Mouse (Mus musculus) CD8-positive naive resting alpha-beta T cell, adult 2 months (primary cell): ENCODE measurements at regions not wholly inside any gene's neighbourhood (a gene's known extent, or its start where the extent isn't known, plus 50 kb on each side); places are given as distances from the start of the nearest gene placed in this dataset.

Source experiments
- DNase-seq, 2 experiments: peaks; one replicate each; pipeline ENCODE4 v3.0.0; 2022; ENCODE audit warnings: low read depth in 2 of 2, low spot score in 2 of 2

- no peak for DNase-seq
These were observed 397.5 kb downstream of the Adamts20 start for GRCm38 (mm10) chr15:94067721-94068120.

- no peak for DNase-seq
These were observed 415.5 kb downstream of the Adamts20 start for GRCm38 (mm10) chr15:94049638-94050273.

DNA sequence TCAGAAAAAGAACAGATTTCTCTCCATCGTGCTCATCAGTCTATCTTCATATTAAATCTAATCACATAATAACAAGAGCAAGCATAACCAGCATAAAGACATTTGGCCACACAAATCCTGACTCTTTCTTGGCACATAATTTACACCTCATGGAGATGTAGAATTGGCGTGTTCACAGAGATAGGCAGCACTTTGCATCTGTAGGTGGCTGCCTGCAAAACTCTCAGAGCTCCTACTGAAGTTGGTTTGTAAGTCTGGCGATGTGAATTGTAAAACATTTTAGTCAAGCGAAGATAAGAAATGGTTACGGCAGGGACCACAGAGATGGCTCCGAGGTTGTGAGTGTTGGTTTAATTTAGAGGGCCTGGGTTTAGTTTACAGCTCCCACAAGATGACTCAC lies 419.0 kb downstream of the Adamts20 start:
- no peak for DNase-seq

GRCm38 (mm10) chr15:94045131-94045756 lies 420.0 kb downstream of the Adamts20 start:
- no peak for DNase-seq

DNA sequence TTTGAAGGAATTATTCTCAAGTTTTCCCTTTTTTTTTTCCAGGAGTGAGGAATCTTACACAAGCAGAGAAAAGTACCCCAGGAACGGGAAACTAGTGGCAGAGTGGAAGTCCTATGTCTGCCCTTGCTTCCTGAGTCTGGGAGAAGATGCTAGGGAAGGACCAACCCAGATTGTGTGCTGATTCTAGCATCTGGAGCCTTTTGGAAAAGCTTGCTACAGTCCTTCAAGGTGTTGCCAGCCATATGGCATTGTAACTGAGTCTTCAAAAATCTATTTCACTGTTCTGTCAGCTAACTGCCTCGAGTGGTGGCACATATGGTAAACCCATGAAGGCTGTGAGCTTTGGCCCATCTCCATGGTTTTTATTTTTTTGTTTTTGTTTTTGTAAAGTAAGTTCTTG lies 432.3 kb downstream of the Adamts20 start:
- no peak for DNase-seq

DNA sequence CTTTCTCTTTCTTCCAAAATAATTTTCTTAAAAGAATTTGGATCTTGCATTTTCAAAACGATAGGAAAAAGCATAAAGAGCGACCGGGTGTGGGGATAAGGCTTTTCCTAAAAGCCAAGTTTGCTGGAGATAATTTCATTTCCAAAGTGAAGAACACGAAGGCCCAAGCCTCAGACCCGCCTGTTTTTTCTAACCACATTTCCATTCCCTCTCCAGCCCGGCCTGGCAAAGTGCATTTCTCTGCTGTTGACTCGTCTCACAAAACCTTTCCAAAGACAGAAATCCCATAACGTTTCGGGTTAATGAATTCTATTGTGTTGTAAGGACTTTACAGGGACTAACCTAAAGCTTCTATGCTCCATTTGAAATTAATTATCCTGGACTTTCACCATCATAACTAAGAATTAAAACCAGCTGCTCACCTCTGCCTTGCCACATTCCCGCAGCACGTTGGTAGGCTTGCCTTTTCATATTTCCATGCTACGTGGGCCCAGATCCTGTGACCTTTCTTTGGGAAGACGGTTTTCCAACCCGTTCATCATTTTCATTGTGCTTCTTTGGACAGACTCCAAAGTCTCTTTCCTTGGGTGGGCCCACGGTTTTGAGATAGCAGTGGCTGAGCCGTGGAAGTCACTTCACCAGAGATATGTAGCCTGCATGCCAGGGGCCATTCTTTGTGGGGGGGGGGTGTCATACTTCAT lies 430.5 kb upstream of the Prickle1 start:
- no peak for DNase-seq

- DNase-seq = no peak
These were observed 429.7 kb upstream of the Prickle1 start for GRCm38 (mm10) chr15:94025239-94025971.

DNA sequence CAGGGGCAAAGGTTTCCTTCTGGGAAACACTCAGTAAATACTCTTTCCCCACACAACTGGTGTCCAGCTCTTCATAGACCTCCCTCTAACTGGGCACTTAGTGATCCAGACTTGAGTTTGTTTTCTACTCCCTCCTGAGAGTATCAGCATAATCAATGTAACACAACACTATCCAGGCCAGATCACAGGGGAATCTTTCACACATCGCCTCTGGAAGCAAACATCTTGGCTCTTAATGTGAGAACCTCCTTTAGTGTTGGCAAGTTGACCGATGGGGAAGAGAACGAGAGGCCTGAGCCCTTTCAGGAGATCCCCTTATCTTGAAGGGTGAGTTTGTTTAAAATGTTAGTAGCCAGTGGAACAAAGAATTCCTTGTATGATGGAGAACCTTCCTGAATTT lies 429.1 kb upstream of the Prickle1 start:
- no peak for DNase-seq

GRCm38 (mm10) chr15:94024126-94024730 lies 428.5 kb upstream of the Prickle1 start:
- DNase-seq = no peak

GRCm38 (mm10) chr15:94023501-94023900 lies 427.8 kb upstream of the Prickle1 start:
- no peak for DNase-seq

GRCm38 (mm10) chr15:94017814-94018213 lies 422.1 kb upstream of the Prickle1 start:
- DNase-seq = no peak

- no peak for DNase-seq
These were observed 415.8 kb upstream of the Prickle1 start for GRCm38 (mm10) chr15:94011499-94011898.

GRCm38 (mm10) chr15:94006082-94006481 lies 410.4 kb upstream of the Prickle1 start:
- no peak for DNase-seq

- no peak for DNase-seq
These were observed 409.2 kb upstream of the Prickle1 start for GRCm38 (mm10) chr15:94004911-94005310.

DNA sequence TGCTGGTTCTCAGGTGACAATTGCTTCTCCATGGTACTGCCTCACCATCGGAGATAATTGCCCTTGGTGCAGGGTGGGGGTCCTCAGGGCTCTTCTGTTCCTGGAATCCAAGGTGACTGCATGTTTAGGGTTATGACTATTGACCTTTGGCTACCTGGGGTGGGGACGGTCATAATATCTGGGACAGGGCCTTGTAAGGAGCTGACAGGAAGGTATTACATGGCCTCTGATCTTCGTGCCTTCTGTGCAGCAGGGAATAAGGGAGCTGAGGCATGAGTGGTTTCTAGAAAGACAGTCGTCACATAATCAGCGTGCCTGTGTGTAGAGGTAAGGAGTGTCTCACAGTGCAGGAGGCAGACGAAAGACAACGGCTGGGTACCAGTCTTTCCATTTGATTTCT lies 407.5 kb upstream of the Prickle1 start:
- DNase-seq = no peak

GRCm38 (mm10) chr15:93994542-93994941 lies 398.9 kb upstream of the Prickle1 start:
- no peak for DNase-seq

GRCm38 (mm10) chr15:93990139-93990538 lies 394.4 kb upstream of the Prickle1 start:
- DNase-seq = no peak

DNA sequence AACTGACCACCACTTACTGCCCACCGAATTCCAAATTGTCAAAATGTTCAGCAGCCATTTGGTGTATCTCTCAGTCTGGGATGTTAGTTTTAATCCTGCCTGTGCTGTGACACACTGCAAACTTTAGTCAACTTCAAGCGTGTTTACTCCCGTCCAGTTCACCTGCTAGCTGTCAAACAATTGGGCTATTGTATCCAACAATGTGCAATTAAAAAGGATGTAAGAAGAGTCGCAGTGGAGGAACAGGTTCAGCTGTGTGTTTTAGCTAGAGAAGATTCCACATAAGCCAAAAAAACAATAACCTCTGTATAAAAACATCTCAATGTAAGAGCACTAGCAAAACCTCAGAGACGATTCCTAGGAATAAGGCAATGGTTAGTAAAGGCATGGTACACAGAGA lies 392.7 kb upstream of the Prickle1 start:
- DNase-seq = no peak

DNA sequence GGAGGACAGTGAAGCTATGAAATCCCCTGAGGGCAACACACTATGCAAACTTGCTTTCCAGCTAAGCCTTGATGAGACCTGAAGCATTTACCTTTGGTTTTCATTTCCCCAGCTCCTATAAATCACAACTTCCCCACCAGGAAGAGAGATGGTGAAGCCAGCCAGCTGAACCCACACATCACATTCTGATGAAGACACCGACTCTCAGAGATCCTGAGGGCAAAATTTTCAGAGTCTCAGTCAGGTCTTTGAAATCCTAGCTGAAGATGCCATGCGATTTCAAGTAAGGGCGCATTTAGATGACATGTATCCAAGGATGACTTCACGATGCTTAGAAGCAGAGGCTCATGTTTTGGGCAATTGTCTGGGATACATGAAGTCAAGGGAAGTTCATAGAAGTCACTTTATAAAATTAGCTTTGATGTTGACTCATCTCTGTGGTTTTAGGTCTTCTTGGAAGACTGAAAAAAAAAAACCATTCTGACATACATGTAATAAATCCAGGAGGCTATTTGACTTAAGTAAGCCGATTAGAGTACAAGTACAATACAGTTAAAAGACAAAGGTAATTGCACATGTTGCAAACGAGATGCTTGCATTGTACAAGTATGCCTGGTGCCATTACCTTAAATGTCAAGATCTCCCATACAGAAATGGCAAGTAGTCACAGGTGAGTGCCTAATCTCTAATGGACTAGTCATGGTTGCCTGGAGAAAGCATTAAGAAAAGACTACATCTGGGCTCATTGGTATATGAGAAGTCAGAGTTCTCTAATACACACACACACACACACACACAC lies 391.1 kb upstream of the Prickle1 start:
- DNase-seq = no peak

DNA sequence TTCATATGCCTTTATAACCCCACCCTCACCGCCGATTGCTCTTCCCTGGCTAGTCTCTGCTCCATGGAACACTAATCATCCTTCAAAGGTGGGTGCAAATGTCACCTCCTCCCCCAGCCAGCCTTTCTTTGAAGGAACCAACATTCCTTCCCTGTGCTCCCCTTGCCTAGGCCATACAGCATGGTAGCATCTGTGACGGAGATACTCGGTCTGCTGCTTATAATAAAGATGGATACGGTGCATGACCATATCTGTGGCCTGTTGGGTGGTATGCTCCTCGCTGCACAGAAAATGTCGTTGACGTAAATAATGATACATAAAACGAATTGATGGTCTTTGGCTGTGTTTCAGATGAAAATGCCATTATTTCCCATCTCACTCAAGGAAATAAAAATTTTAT lies 386.4 kb upstream of the Prickle1 start:
- DNase-seq = no peak

- DNase-seq = no peak
These were observed 381.8 kb upstream of the Prickle1 start for GRCm38 (mm10) chr15:93977494-93977893.
